Mouse (Mus musculus) hindbrain, embryonic 11.5 days (tissue): ENCODE results near the gene Wscd2. TPM values are rescaled to one million over a fixed set of nuclear protein-coding genes. Genes with fewer than 3 reads are reported as not detected.
A peak's percentile ranks its signal among the peaks of the same experiment; 100 is the strongest.

Experiments used
- ATAC-seq: fragments of 200-750 bp; cut with Nextera tagmentation; 2 replicates; pipeline ENCODE4 v1.8.0; 2017; ENCODE audit warnings: mild to moderate bottlenecking, moderate TSS enrichment, moderate library complexity; ENCODE audit not compliant: low FRiP score
- DNase-seq: peaks from one replicate; pipeline ENCODE4 v3.0.0-alpha.2; 2015; ENCODE audit warnings: low spot score
- H3K27ac ChIP-seq: fragments of 300-500 bp; sonication (generic); 2 replicates; pipeline ENCODE4 v1.5.1; 2014; ENCODE audit warnings: mild to moderate bottlenecking, low read depth, low read length
- H3K27me3 ChIP-seq: fragments of 300-500 bp; sonication (generic); 2 replicates; pipeline ENCODE4 v1.6.1; 2014; ENCODE audit warnings: mild to moderate bottlenecking, low read length, moderate library complexity, mixed read lengths; ENCODE audit not compliant: control insufficient read depth, insufficient read depth
- H3K36me3 ChIP-seq: fragments of 300-500 bp; sonication (generic); 2 replicates; pipeline ENCODE4 v1.6.1; 2014; ENCODE audit warnings: mild to moderate bottlenecking, low read length, moderate library complexity, mixed read lengths; ENCODE audit not compliant: control insufficient read depth, insufficient read depth
- H3K4me1 ChIP-seq: fragments of 300-500 bp; sonication (generic); replicated peaks from 2 replicates; pipeline ENCODE4 v1.6.1; 2014; ENCODE audit warnings: low read length, mixed read lengths; ENCODE audit not compliant: control insufficient read depth, insufficient read depth
- H3K4me2 ChIP-seq: fragments of 300-500 bp; sonication (generic); replicated peaks from 2 replicates; pipeline ENCODE4 v1.6.1; 2014; ENCODE audit warnings: mild to moderate bottlenecking, low read depth, low read length
- H3K4me3 ChIP-seq: fragments of 300-500 bp; sonication (generic); 2 replicates; pipeline ENCODE4 v1.5.1; 2014; ENCODE audit warnings: low read depth, low read length
- H3K9ac ChIP-seq: fragments of 300-500 bp; sonication (generic); 2 replicates; pipeline ENCODE4 v1.6.1; 2014; ENCODE audit warnings: low read depth, low read length
- H3K9me3 ChIP-seq: fragments of 300-500 bp; sonication (generic); 2 replicates; pipeline ENCODE4 v1.6.1; 2016; ENCODE audit warnings: low read length; ENCODE audit not compliant: control insufficient read depth
- WGBS: fragments of 180-500 bp; shearing (Covaris S2); extraction: QIAGEN DNeasy Blood & Tissue Kit; methylation state at CpG from one replicate; pipeline ENCODE4 v1.1.7; 2014; 5-methylcytosine and 5-hydroxymethylcytosine counted together
- polyA plus RNA-seq: library from polyadenylated mRNA; unstranded; fragments of >200 nt; fragmentation: Nextera tagmentation; extraction: Ambion mirVana; gene quantifications from 2 replicates; pipeline ENCODE4 v1.2.1, GENCODE M21; 2014

Wscd2 gene
- polyA plus RNA-seq, 1 experiment from 2014 or later: 8.5 TPM

DNA sequence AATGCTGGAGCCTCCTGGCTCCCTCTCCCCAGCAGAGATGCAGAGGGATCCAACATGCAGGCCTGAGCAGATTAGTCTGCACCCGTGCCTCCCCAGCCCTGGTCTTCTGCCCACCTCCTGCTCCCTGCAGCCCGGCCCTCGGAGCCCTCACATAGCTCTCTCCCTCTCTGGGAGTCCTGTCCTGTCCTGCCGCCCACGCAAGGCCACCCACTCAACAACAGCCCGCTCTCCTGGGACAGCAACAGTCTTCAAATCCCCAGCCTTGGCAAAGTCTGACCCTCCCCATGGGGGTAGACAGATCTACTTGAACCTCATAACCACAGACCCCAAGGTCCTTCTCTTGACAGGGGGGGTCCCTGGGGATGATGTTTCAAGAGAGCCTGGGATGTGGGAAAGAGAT is 120.4 kb downstream of the Wscd2 start:
- WGBS: 73% methylated on average over 6 of the region's 6 CpGs
- Histone ChIP-seq H3K27ac (peak overlapping the region; percentile 30; the same call in 1 of the 2 replicates), H3K4me2 (no peak overlapping the region), H3K9ac (no peak overlapping the region), H3K9me3 (no peaks in the 10 kb centered on the region), H3K27me3 (no peaks in the 10 kb centered on the region), H3K4me3 (no peak overlapping the region), H3K4me1 (0 out of 2 replicates have a peak, but pooled peaks cover 3% of the 10 kb centered on the region), H3K36me3 (no peaks in the 10 kb centered on the region)
- ATAC-seq (no peak), DNase-seq (no peak)

DNA sequence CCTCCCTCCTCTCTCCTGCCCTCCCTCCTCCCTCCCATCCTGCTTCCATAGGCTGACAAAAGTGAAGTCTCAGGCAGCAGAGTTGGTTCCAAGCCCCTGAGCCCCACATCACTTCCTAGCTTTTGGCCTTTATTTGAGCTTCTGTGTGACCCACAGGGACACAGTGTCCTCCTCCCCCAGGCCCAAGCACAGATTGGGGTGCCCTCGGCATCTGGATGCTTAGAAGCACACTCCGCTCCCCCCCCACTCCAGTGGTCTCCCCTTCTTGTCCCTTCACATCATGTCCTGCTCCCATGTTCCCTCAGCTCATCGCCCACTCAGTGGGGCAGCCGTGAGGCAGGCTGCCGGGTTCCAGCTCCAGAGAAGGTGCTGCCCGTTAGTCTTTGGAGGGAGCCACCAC is 121.0 kb downstream of the Wscd2 start:
- H3K4me3 ChIP-seq: no peak overlapping the region
- H3K9me3 ChIP-seq: no peaks in the 10 kb centered on the region
- no peak overlapping the region for H3K9ac ChIP-seq
- DNase-seq: no peak
- WGBS: 90% methylated on average over 6 of the region's 6 CpGs
- no peak overlapping the region for H3K27ac ChIP-seq
- H3K4me1 ChIP-seq: 0 out of 2 replicates have a peak, but pooled peaks cover 3% of the 10 kb centered on the region
- H3K4me2 ChIP-seq: no peak overlapping the region
- no peaks in the 10 kb centered on the region for H3K36me3 ChIP-seq
- ATAC-seq: no peak
- no peaks in the 10 kb centered on the region for H3K27me3 ChIP-seq

DNA sequence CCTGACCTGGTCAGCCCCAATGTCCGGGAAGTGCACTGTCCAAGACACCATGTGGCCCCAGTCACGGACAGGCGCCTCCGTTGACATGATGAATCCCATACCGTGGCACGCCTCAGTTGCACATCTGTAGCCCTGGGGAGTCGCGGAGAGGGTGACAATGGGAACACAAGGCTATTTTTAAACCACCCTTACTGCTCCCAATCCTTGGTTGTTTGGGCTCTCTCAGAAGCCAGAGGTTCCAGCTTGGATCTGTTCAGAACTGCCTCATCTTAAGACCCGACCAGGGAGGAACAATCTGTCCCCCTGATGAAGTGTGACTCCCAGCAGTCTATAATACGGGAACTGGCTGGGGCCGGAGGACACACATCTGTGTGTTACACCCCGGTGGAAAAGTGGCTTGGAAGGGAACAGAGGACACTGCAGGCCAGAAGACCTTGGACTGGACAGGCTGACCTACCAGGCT is 121.7 kb downstream of the Wscd2 start:
- H3K27me3 ChIP-seq: no peaks in the 10 kb centered on the region
- DNase-seq (no peak), ATAC-seq (no peak)
- no peak overlapping the region for H3K27ac ChIP-seq
- 79% methylated on average over 12 of the region's 12 CpGs for WGBS
- H3K9ac ChIP-seq: no peak overlapping the region
- no peak overlapping the region for H3K4me3 ChIP-seq
- 0 out of 2 replicates have a peak, but pooled peaks cover 3% of the 10 kb centered on the region for H3K4me1 ChIP-seq
- H3K36me3 ChIP-seq: no peaks in the 10 kb centered on the region
- no peaks in the 10 kb centered on the region for H3K9me3 ChIP-seq
- H3K4me2 ChIP-seq: no peak overlapping the region

DNA sequence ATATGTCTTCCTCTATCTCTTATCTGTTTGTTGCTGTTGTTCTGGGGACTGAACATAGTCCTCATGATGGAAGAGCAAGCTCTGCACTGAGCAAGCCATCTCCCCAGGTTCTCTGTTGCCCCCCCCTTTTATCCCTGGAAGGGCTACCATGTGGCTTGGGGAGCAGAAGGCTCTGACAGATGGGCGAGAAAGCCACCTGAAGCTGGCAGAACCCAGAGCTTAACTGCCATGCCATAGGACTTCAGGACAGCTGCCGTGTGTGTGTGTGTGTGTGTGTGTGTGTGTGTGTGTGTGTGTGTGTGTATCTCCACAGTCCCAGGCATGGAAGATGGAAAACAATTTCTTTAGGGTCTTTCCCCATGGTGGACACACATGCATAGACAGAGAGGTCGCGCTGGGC is 128.6 kb downstream of the Wscd2 start:
- Histone ChIP-seq H3K27me3 (no peaks in the 10 kb centered on the region), H3K4me3 (no peak overlapping the region), H3K4me2 (no peak overlapping the region), H3K9ac (no peak overlapping the region), H3K9me3 (no peaks in the 10 kb centered on the region), H3K36me3 (no peaks in the 10 kb centered on the region), H3K4me1 (0 out of 2 replicates have a peak, but pooled peaks cover 2% of the 10 kb centered on the region), H3K27ac (no peak overlapping the region)
- DNase-seq: no peak
- WGBS: 91% methylated on average over 4 of the region's 4 CpGs
- no peak for ATAC-seq

DNA sequence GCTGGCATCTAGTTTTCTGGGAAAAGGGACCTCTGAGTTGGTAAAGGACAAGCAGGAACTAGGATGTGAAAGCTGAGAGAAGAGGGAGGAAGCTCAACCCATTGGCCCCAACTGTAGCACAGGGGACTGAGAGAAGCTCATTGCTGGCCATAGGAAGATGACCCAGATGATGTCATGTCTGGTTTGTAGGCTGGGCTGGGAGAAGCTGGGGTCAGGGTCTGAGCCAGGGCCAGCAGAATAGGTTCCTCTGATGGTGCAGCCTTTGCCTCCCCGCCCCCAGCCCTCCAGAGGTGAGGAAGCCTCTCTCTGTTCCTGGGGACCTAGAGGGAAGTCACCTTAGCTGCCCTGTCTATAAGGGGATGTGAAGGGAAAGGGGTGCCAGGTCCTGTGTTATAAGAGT is 129.0 kb downstream of the Wscd2 start:
- H3K36me3 ChIP-seq: no peaks in the 10 kb centered on the region
- H3K27me3 ChIP-seq: no peaks in the 10 kb centered on the region
- no peak overlapping the region for H3K4me3 ChIP-seq
- no peak overlapping the region for H3K27ac ChIP-seq
- H3K9ac ChIP-seq: no peak overlapping the region
- no peak overlapping the region for H3K4me2 ChIP-seq
- DNase-seq (no peak), ATAC-seq (no peak)
- 0 out of 2 replicates have a peak, but pooled peaks cover 2% of the 10 kb centered on the region for H3K4me1 ChIP-seq
- H3K9me3 ChIP-seq: no peaks in the 10 kb centered on the region
- 77% methylated on average over 1 of the region's 1 CpGs for WGBS

DNA sequence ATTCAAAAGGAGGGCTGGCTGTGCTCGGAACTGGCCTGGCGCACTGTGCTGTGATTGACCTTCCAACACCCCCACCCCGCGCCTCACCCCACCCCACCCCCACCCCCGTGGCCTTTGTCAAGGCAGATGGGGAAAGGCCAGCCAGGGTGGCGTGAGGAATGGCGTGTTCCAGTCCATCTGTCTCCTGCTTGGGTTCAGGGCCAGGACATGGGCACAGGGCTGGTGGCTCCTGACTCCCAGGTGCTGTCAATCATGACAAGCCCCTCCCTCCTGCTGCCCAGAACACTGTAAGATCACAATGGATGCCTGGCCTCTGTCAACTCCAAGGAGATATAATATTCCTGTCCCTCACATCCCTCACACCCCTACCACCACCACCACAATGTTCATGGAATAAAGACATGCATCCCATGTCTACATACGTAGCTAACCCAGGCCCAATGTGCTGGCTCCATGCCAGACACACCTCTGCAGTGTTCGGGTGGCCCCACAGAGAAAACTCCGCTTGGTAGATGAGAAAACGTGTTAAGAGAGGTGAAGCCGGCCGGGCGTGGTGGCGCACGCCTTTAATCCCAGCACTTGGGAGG is 130.1 kb downstream of the Wscd2 start:
- H3K9ac ChIP-seq: no peak overlapping the region
- H3K4me1 ChIP-seq: 0 out of 2 replicates have a peak, but pooled peaks cover 2% of the 10 kb centered on the region
- no peak overlapping the region for H3K4me3 ChIP-seq
- H3K27ac ChIP-seq: no peak overlapping the region
- H3K27me3 ChIP-seq: no peaks in the 10 kb centered on the region
- H3K9me3 ChIP-seq: no peaks in the 10 kb centered on the region
- H3K4me2 ChIP-seq: no peak overlapping the region
- ATAC-seq (no peak), DNase-seq (no peak)
- WGBS: 71% methylated on average over 15 of the region's 16 CpGs
- no peaks in the 10 kb centered on the region for H3K36me3 ChIP-seq

DNA sequence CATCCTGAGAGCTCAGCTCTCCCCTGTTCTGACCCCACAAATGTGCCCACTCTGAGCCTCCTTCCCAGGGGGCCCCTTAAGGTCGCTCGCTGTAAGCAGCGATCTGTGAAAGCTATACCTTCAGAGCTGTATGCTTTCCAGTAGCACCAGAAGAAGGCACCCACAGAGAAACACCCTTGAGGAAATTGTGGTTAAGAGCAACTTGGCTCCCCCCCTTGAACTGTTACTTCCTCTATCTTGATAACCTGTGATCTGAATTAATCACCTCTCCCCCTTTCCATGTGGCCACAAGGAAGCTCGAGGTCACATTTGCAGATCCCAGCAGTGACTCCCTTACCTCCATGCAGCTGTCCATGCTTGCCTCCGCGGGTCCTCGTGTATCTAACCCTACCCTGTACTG is 130.9 kb downstream of the Wscd2 start:
- ATAC-seq (no peak), DNase-seq (no peak)
- Histone ChIP-seq H3K27me3 (no peaks in the 10 kb centered on the region), H3K36me3 (no peaks in the 10 kb centered on the region), H3K9me3 (no peaks in the 10 kb centered on the region), H3K9ac (no peak overlapping the region), H3K4me2 (no peak overlapping the region), H3K27ac (no peak overlapping the region), H3K4me3 (no peak overlapping the region), H3K4me1 (0 out of 2 replicates have a peak, but pooled peaks cover 2% of the 10 kb centered on the region)
- 69% methylated on average over 7 of the region's 7 CpGs for WGBS

DNA sequence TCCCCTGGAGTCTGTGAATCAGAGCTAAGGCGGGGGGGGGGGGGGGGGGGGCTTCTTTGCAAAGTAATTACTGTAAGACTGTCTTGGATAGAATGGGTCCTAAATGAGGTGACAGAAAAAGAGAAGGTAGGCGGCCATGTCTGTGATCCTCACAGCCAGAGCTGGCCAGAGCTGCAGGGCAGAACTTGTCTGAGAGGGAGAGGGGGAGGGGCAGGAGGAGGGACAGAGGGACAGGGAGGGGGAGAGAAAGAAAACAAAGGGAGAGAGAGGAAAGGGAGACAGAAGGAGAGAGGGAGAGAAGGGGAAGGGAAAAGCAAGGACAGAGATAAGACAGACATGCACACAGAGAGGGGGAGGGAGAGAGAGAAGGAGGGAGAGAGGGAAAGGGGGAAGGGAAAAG is 132.9 kb downstream of the Wscd2 start:
- 11% methylated on average over 2 of the region's 2 CpGs for WGBS
- Histone ChIP-seq H3K4me2 (no peak overlapping the region), H3K4me1 (peaks cover 2% of the 10 kb centered on the region; the same call in 1 of the 2 replicates), H3K36me3 (no peaks in the 10 kb centered on the region), H3K4me3 (no peak overlapping the region), H3K9ac (no peak overlapping the region), H3K9me3 (no peaks in the 10 kb centered on the region), H3K27me3 (no peaks in the 10 kb centered on the region), H3K27ac (no peak overlapping the region)
- ATAC-seq (no peak), DNase-seq (no peak)

DNA sequence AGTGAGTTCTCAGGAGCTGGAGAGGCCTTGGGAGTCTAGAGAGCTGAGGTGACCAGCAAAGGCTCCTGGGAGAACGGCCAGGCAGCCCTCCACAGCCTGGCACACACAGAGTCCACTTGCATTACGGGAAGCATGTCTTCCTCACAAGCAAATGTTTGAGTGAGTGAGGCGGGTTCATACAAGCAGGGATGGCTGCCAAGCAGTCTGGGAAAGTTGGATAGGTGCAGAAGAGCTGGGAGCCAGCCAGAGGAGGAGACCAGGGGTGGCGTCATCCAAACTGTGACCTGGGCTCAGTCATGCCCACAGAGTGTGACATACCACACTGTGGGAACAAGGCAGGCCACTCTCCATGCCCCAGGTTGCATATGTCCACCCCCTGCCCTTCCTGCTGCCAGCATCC is 134.9 kb downstream of the Wscd2 start:
- DNase-seq: no peak
- Histone ChIP-seq H3K9me3 (no peaks in the 10 kb centered on the region), H3K27me3 (no peaks in the 10 kb centered on the region), H3K4me3 (no peak overlapping the region), H3K4me1 (peaks cover 2% of the 10 kb centered on the region; the same call in 1 of the 2 replicates), H3K4me2 (no peak overlapping the region), H3K36me3 (no peaks in the 10 kb centered on the region), H3K9ac (no peak overlapping the region), H3K27ac (no peak overlapping the region)
- 78% methylated on average over 4 of the region's 4 CpGs for WGBS
- ATAC-seq: no peak
